Mouse (Mus musculus): ENCODE measurements around the gene Ncf1. TPM values are rescaled to one million over a fixed set of nuclear protein-coding genes. Genes with fewer than 3 reads are reported as not detected.
A peak's percentile ranks its signal among the peaks of the same experiment; 100 is the strongest.

Gene Ncf1
- total RNA-seq, 2 experiments from 2014 or later: 6.7 to 9.2 TPM

- intact Hi-C loops (cut with DNase I): no loop called here
- no peak for DNase-seq (ENCODE audit: low spot score in 2 of 2)
These were observed 19.3 kb upstream of the Ncf1 start for GRCm38 (mm10) chr5:134248608-134249244.

GRCm38 (mm10) chr5:134246146-134246545, 16.7 kb upstream of the Ncf1 start:
- DNase-seq (ENCODE audit: low spot score in 2 of 2): no peak
- intact Hi-C loops (cut with DNase I): no loop called here

DNA sequence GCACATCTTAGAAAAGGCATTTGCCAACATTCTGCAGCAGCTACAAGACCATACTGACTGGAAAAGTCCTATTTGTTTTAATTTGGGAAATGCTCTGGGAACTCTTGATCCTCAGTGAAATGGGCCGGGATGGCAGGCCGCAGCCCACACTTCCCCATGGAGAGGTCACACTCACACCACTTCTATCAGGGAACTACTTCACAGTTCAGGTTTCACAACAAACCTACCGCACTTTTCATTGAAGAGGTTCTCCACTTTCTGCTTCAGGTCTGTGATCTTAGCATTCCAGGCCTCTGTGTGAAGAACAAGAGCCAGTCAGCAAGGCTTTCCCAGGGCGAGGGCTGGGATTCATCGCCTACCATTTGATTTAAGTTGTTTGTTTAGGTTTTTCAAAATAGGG, 15.5 kb upstream of the Ncf1 start:
- no peak for DNase-seq (ENCODE audit: low spot score in 2 of 2)
- intact Hi-C loops (cut with DNase I): no loop called here

DNA sequence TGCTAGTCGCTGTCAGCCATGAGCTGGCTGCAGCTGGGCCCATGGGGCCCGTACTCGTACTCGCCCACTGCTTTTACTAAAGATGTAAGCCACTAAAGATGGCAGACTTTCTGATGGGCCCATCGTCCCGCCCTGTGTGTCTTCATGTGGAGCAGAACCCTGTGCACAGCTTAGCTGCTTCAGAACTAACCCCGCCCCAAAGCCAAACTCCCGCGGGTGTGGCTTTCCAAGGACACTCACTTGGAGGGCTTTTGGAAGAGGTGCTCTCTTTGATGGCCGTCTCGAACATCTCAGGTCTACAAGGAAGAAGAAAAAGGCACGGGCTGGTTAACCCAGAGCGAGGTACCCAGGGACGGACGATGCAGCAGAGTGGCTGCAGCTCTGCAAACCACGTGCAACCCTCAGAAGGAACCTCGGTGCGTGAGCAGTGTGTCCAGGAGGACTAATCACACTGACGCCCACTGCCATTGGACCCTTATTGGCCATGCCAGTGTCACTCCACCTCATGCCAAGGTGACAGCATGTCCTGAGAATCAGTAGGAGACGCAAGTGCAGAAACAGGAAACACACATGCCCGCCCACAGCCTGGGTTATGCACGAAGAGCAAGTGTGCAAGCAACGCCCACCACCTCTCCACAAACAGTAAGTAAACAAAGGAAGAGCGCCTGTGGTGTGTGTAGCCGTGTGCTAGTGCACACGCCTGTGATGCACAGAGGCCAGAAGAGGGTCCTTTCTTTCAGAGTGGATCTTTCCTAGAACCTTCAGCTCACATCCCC, 14.4 kb upstream of the Ncf1 start:
- DNase-seq (ENCODE audit: low spot score in 2 of 2): no peak
- intact Hi-C loops (cut with DNase I): no loop called here

GRCm38 (mm10) chr5:134241831-134242230, 12.4 kb upstream of the Ncf1 start:
- intact Hi-C loops (cut with DNase I): no loop called here
- DNase-seq (ENCODE audit: low spot score in 2 of 2): no peak

GRCm38 (mm10) chr5:134237936-134238760, 8.7 kb upstream of the Ncf1 start:
- peak in 1 of 2 experiments; percentile 48 for DNase-seq (ENCODE audit: low spot score in 2 of 2)
- intact Hi-C loops (cut with DNase I): no loop called here

GRCm38 (mm10) chr5:134237508-134237907, 8.1 kb upstream of the Ncf1 start:
- peak in 1 of 2 experiments; percentile 50 for DNase-seq (ENCODE audit: low spot score in 2 of 2)

GRCm38 (mm10) chr5:134236796-134237195, 7.4 kb upstream of the Ncf1 start:
- DNase-seq (ENCODE audit: low spot score in 2 of 2): no peak
- intact Hi-C loops (cut with DNase I): no loop called here

More at GRCm38 (mm10) chr5:134237508-134237907, 8.1 kb upstream of the Ncf1 start:
- intact Hi-C loops (cut with DNase I): no loop called here

GRCm38 (mm10) chr5:134236241-134236640, 6.8 kb upstream of the Ncf1 start:
- intact Hi-C loops (cut with DNase I): no loop called here
- no peak for DNase-seq (ENCODE audit: low spot score in 2 of 2)

DNA sequence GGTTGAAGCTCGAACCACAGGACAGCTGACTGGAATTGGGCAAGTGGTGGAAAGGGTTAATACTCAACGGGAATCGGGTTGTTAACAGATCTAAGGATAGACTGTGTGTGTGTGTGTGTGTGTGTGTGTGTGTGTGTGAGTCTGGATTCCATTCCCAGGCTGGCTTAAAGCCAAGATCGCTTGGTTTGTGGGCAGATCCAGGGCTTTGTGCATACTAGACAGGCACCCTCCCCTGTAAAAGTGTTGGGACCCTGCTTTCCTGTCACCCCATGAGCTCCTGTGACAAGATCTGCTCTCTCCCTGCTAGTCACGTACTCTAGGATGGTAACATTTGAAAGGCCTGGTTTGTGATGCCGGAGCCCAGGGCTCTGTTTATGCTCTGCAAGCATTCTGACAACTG, 5.7 kb upstream of the Ncf1 start:
- peak; percentile 76 to 86 for DNase-seq (ENCODE audit: low spot score in 2 of 2)
- intact Hi-C loops (cut with DNase I): no loop called here

GRCm38 (mm10) chr5:134234205-134234604, 4.8 kb upstream of the Ncf1 start:
- DNase-seq (ENCODE audit: low spot score in 2 of 2): no peak
- intact Hi-C loops (cut with DNase I): no loop called here

GRCm38 (mm10) chr5:134233244-134233651, 3.8 kb upstream of the Ncf1 start:
- intact Hi-C loops (cut with DNase I): no loop called here
- no peak for DNase-seq (ENCODE audit: low spot score in 2 of 2)

GRCm38 (mm10) chr5:134232568-134232967, 3.1 kb upstream of the Ncf1 start:
- no peak for DNase-seq (ENCODE audit: low spot score in 2 of 2)
- intact Hi-C loops (cut with DNase I): no loop called here

GRCm38 (mm10) chr5:134232111-134232510, 2.7 kb upstream of the Ncf1 start:
- intact Hi-C loops (cut with DNase I): no loop called here

GRCm38 (mm10) chr5:134231376-134231775, 2.0 kb upstream of the Ncf1 start:
- intact Hi-C loops (cut with DNase I): no loop called here
- peak; percentile 48 to 55 for DNase-seq (ENCODE audit: low spot score in 2 of 2)

More at GRCm38 (mm10) chr5:134232111-134232510, 2.7 kb upstream of the Ncf1 start:
- DNase-seq (ENCODE audit: low spot score in 2 of 2): no peak

DNA sequence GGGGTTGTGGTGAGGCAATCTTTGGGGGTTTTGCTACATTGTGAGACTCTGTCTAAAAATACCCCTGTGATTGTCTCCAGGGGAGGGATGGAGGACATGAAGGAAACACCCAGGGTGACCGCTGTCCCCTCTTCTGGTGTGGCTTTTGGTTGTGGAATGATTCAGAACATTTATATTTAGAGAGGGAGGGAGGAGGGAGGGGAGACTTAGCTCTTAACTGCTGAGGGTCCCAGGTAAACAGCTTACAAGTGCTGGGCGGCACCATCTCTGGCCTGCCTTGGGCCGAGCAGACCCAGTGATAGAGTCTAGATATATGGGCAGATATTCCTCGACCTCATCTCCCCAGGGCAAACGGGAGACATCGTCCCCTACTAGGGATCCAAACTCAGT, 1.2 kb downstream of the Ncf1 start:
- intact Hi-C loops (cut with DNase I): no loop called here
- no peak for DNase-seq (ENCODE audit: low spot score in 2 of 2)

GRCm38 (mm10) chr5:134227574-134228248, 1.7 kb downstream of the Ncf1 start:
- intact Hi-C loops (cut with DNase I): no loop called here
- peak in 1 of 2 experiments; percentile 76 for DNase-seq (ENCODE audit: low spot score in 2 of 2)

DNA sequence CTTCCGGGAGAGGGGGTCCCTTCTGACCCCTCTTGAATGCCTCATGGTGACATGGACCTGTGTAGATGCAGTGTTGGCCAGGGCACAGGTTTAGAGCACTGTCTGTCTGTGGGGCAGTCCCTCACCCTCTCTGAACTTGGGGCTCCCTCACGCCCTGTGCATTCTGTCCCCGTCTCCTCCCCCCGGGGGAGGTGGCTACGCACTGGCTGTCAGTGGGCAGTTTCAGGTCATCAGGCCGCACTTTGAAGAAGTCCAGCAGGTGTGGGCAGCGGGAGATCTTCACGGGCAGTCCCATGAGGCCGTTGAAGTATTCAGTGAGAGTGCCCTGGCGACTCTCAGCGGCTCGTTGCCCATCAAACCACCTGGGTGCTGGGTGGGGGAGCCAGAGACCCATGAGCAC, 2.5 kb downstream of the Ncf1 start:
- intact Hi-C loops (cut with DNase I): no loop called here

DNA sequence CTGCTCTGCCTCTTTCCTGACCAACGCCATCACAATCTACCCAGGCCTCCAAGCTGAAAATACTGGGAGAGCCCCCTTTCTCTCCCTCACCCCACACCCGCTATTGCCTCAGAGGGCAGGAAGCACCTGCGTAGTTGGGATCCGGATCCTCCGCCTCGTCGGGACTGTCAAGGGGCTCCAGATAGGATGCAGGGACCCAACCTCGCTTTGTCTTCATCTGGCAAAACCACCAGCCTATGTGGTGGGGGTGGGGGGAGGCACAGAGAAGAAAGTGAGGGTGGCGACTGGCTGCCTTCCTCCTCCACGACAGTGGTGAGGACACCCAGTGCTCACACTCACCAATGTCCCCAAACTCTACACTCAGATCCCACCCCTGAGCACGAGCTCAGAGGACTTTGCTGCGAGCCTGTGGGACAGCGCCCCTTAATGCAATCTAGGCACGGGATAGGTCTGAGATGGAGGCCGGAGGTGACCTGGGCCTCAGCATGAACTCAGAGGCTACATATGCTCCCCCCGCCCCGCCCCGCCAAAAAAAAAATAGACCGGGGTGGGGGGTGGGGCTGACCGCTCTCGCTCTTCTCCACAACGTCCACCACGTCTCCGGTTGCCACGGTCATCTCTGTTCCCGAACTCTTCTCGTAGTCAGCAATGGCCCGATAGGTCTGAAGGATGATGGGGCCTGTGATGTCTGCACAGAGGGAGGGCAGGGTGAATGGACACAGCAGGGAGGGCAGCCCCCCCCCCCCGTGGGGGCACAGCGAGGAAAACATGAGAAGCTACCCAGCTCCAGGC, 4.1 kb downstream of the Ncf1 start:
- intact Hi-C loops (cut with DNase I): no loop called here
- no peak for DNase-seq (ENCODE audit: low spot score in 2 of 2)

More for the DNA sequence above, 2.5 kb downstream of the Ncf1 start:
- DNase-seq (ENCODE audit: low spot score in 2 of 2): no peak

Measured in left cerebral cortex, postnatal 14 days (tissue).